Mouse (Mus musculus) adrenal gland, adult 18-20 months (tissue): Measurements from ENCODE around the gene Zfp810. TPM values are rescaled to one million over a fixed set of nuclear protein-coding genes. Genes with fewer than 3 reads are reported as not detected.
A peak's percentile ranks its signal among the peaks of the same experiment; 100 is the strongest.

Experiments
- DNase-seq, 2 experiments: peaks; one replicate each; pipeline ENCODE4 v3.0.0; 2021 to 2022; ENCODE audit warnings: low spot score in 2 of 2
- total RNA-seq, 2 experiments: library from RNA; stranded (reverse); gene quantifications; 1 replicate in 1 of 2; 2 replicates in 1 of 2; pipeline ENCODE4 v1.2.3; 2021

Zfp810 gene
- total RNA-seq, 2 experiments from 2014 or later = 4.4 to 4.7 TPM

DNA sequence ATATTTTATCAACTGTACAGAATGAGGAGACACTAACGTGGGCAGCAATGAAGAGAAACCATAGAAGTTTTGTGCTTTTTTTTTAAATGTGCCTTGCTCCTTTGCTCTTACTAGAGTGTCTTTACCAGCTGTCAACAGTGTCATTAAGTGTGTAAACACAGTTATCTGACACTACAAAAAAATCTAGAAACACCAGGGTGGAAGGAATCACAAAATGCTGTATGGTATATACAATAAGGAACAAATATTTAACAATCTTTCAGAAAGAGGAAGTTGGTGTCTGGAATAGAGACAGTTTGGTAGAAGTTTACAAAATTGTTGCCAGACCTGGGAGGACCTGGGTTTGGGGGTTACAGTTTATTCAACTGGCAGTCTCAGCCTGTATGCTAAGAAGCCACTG, 45.9 kb downstream of the Zfp810 start:
- DNase-seq = no peak

DNA sequence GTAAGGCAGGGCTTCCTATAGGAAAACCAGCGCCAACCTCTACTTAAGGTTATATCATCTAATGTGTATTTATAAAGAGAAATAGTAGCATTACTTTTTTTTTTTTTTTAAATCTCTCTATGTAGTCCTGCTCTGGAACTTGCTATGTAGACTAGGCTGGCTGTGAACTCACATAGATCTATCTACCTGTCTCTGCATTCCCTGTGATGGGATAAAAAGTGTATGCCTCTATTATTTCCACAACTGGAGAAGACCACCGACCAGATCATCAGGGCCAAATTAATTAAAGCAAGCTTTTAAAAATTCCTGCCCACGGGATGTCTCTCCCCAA, 47.4 kb downstream of the Zfp810 start:
- no peak for DNase-seq

- DNase-seq = peak; percentile 46 to 51
Measured at GRCm38 (mm10) chr9:22259184-22260091, 48.0 kb downstream of the Zfp810 start, which contains the start of gene Zfp599. Gene Zfp599 (minus strand): TSS chr9:22259895.

DNA sequence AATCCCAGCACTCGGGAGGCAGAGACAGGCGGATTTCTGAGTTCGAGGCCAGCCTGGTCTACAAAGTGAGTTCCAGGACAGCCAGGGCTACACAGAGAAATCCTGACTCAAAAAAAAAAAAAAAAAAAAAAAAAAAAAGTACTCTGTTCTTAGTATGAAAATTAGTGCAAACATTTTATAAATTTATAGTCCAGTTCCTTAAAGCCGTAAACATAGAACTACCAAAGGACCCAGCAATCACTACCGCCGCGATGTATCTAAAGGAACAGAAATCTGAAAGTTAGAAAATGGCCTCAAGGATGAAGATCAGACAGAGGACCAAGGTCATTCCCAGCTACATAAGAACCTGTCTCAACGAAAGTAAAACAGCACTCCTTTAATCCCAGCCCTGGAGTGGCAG, 48.7 kb downstream of the Zfp810 start:
- DNase-seq = no peak

- DNase-seq = no peak
Measured at GRCm38 (mm10) chr9:22256579-22256978, 50.9 kb downstream of the Zfp810 start.

GRCm38 (mm10) chr9:22244242-22244641, 63.2 kb downstream of the Zfp810 start:
- no peak for DNase-seq

DNA sequence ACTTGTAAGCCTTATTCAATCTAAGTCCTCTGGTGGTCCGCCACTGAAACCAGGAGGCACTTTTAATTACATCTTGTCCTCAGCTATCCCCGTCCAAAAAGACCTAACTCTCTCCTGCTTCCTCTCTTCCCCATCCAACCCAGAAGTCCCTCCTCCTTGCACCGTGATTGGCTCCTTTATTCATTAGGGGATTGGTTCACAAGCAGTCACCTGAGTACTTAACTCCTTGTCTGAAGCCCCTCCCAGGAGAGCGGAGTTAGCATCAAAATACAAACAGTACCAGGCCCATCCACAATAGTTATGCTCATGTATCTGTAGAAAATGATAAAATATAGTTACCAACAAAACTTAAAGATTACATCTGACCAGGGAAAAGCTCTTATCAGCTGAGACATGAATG, 67.4 kb downstream of the Zfp810 start:
- DNase-seq = no peak

DNA sequence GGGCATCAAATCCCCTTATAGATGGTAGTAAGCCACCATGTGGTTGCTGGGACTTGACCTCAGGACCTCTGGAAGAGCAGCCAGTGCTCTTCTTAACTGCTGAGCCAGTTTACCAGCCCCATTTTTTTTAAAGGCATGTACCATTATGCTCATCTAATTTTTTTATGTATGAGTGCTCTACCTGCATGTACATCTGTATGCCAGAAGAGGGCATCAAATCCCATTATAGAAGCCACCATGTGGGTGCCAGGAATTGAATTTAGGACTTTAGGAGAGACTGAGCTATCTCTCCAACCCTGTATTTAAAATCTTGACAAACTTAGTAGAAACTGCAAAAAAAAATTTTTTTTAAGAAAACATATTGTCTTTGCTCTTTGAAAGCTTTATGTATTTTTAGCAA, 76.9 kb downstream of the Zfp810 start:
- DNase-seq = no peak

DNA sequence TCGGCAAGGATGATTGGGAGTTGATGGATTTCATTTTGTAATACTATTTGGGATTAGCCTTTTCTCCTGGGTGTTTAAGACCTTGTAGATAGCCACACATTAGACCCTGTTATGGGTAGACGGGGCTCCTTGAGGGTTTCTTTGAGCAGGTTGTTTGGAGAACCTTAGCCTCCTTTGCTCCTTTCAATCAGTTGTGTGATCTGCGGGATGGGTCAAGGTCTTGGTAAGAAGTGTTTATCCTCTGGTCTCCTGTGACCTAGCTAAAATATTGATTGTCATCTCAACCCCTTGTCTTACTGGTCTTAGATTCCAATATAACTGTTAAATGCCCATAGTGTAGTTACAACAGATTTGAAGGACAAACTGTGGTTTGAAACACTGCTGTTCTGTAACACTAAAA, 77.4 kb downstream of the Zfp810 start:
- DNase-seq = no peak

- DNase-seq = no peak
Measured at GRCm38 (mm10) chr9:22229386-22230026, 77.9 kb downstream of the Zfp810 start.

DNA sequence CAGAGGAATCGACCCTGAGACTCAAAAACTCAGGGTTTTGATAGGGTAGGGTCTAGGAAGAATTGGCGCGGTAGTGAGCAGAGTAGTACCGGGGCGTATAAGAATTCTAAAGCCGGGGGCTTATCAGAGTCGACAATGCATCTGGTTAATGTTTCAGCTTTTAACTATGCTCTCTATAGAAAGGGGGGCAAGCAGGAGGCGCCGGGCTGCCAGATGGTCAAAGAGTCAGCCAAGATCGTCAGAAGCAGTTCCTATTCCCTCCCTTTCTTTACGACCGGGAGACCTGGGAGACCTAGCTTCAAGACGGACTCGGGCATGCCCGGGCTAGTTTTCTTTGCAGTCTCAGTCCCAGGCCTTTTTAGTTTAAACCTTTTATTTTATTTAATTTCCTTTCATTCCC, 80.6 kb downstream of the Zfp810 start:
- peak in 1 of 2 experiments; percentile 36 for DNase-seq

Other genes starting within 250 kb of the Zfp810 start
- gene Gm49318, start 236.4 kb downstream of the Zfp810 start, total RNA-seq = under 1 TPM in 1 of 2 experiments, not detected in 1; 0.61 TPM
- 1 to 10 TPM; 8.4 to 8.7 TPM for gene Zfp653, start 236.3 kb downstream of the Zfp810 start, total RNA-seq
- gene Ecsit, start 222.2 kb downstream of the Zfp810 start, total RNA-seq = 10 to 100 TPM; 49.0 to 64.4 TPM
- 1 to 10 TPM in 1 of 2 experiments, under 1 TPM in 1; 0.99 to 2.7 TPM for gene Cnn1, start 208.4 kb downstream of the Zfp810 start, total RNA-seq
- gene Elof1, start 190.5 kb downstream of the Zfp810 start, total RNA-seq = 10 to 100 TPM; 73.3 to 81.8 TPM
- 10 to 100 TPM; 46.9 to 92.0 TPM for gene Acp5, start 171.9 kb downstream of the Zfp810 start, total RNA-seq
- gene Pigyl, start 150.8 kb downstream of the Zfp810 start, total RNA-seq = 10 to 100 TPM; 42.5 to 44.3 TPM
- 1 to 10 TPM; 1.8 to 2.0 TPM for gene Zfp872, start 119.6 kb downstream of the Zfp810 start, total RNA-seq
- 10 to 100 TPM; 35.5 to 44.0 TPM for gene Zfp809, start 81.9 kb downstream of the Zfp810 start, total RNA-seq
- under 1 TPM; 0.50 to 0.61 TPM for gene Zfp599, start 47.8 kb downstream of the Zfp810 start, total RNA-seq
- 1 to 10 TPM; 1.9 to 2.3 TPM for gene Anln, start 81.5 kb upstream of the Zfp810 start, total RNA-seq
- 1 to 10 TPM; 3.2 to 5.0 TPM for gene 9530077C05Rik, start 103.9 kb upstream of the Zfp810 start, total RNA-seq
- not detected for gene Gm17545, start 146.6 kb upstream of the Zfp810 start, total RNA-seq
- gene Rp9, start 162.1 kb upstream of the Zfp810 start, total RNA-seq = 10 to 100 TPM; 31.6 to 35.5 TPM
- gene Bbs9, start 168.1 kb upstream of the Zfp810 start, total RNA-seq = 10 to 100 TPM; 12.5 to 16.5 TPM